Mouse (Mus musculus): ENCODE data around the gene Susd2. TPM values are rescaled to one million over a fixed set of nuclear protein-coding genes. Genes with fewer than 3 reads are reported as not detected.
A peak's percentile ranks its signal among the peaks of the same experiment; 100 is the strongest.

Gene Susd2
- 10 to 100 TPM in 2 of 4 experiments, 1 to 10 TPM in 2; 9.4 to 15.1 (median 11.5) TPM for total RNA-seq (2022)

DNA sequence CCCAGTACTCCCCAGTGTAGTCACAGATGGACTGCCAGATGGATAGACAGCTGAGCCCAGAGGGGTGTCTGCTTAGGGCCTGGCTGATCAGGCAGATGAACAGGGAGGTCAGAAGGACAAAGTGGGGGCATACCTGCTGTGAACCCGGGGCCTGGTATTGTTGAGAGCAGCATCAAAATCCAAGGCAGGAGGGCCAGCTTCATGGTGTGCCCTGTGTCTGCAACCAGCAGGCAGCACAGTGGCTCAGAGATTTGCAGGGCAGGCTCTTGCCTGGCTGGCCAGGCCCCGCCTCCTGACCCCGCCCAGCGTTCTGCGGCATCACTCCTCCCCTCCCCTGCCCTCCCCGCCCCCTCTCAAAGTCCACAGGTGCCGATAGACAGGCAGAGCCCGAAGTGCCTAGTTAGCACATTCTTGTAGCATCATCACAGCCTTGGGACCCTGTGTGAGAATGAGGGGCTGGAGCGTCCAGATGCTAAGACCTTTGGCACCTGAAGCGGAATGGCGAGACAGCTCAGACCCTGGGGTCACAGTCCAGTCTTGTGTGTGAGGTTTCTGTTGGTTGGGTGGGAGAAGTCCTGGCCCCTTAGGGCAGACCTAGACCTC, at the start of gene Susd2:
Gene Susd2, minus strand, starts transcription at position 268 of the 603 bp plus-strand sequence.
- no peak for DNase-seq

- DNase-seq: no peak
Observed at GRCm38 (mm10) chr10:75688598-75688997, 44.8 kb upstream of the Susd2 start.

- no peak for DNase-seq
Observed at GRCm38 (mm10) chr10:75686724-75687123, 42.9 kb upstream of the Susd2 start.

DNA sequence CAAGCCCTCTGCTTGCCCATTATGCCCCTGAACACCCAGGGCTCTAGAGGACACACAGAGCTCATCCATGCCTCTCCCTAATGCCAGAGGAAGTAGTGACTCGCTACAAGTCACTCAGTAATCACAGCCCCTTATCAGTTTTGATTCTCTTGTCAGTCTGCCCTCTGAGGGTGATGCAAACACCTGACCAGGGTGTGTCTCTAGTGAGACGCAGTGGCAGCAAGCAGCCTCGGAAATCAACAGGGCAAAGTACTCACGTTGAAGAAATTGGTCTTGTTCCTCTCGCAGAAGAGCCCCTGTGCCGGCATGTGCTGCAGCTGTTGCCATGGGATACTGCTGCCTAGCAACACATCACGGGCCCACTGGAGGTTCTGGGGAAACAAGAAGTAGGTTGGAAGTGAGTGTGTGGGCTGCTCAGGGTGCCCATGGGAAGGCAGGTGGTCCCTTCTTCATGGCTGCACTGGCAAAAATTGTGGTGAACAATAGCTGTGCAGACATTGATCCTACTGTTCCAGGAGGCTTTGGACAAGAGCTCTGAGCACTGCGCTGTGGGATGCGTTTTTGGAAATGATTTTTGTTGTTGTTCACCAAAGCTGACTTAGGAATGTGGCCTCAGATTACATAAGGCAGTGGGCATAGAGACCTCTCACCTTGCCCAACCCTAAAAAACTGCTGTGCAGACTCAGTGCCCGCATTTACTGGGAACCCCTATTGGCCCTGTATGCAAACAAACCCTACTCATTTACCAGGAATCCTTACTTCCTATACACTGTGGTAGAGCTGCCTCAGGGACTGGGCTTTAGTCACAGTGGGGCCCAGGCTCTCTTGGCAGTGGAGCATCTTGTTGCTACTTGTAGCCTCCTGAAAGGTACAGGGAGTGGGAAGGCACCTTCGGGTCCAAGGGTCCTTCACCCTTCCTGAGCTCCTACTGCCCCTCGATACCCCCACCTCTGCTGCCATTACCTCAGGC, 40.5 kb upstream of the Susd2 start:
- no peak for DNase-seq

- DNase-seq: no peak
Observed at GRCm38 (mm10) chr10:75680574-75681001, 36.8 kb upstream of the Susd2 start.

GRCm38 (mm10) chr10:75679204-75679603, 35.4 kb upstream of the Susd2 start:
- DNase-seq: no peak

DNA sequence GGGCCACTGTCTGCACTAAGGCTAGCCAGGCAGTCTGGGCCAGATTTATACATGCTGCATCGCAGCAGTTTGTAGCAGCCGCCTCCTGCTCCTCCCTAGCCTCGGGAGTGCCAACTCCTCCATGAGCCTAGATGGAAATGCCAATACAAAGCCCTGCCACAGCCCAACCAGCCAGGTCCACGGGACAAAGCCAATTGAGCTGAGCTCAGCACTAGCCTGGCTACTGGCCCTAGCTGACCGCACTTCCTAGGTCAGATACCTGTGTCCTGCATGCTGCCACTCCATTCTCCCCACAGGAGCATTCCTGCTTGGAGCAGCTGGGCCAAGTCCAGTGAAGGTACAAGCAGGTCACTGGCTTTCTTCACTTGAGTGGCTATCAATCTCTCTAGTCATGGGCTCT, 34.2 kb upstream of the Susd2 start:
- DNase-seq: no peak

GRCm38 (mm10) chr10:75677571-75677970, 33.8 kb upstream of the Susd2 start:
- no peak for DNase-seq

- no peak for DNase-seq
Observed at GRCm38 (mm10) chr10:75676819-75677565, 33.2 kb upstream of the Susd2 start.

GRCm38 (mm10) chr10:75676286-75676685, 32.5 kb upstream of the Susd2 start:
- no peak for DNase-seq

- no peak for DNase-seq
Observed at GRCm38 (mm10) chr10:75675594-75675993, 31.8 kb upstream of the Susd2 start.

GRCm38 (mm10) chr10:75669936-75670335, 26.1 kb upstream of the Susd2 start:
- DNase-seq: no peak

- DNase-seq: peak; percentile 48
Observed at GRCm38 (mm10) chr10:75667911-75668270, 24.1 kb upstream of the Susd2 start.

DNA sequence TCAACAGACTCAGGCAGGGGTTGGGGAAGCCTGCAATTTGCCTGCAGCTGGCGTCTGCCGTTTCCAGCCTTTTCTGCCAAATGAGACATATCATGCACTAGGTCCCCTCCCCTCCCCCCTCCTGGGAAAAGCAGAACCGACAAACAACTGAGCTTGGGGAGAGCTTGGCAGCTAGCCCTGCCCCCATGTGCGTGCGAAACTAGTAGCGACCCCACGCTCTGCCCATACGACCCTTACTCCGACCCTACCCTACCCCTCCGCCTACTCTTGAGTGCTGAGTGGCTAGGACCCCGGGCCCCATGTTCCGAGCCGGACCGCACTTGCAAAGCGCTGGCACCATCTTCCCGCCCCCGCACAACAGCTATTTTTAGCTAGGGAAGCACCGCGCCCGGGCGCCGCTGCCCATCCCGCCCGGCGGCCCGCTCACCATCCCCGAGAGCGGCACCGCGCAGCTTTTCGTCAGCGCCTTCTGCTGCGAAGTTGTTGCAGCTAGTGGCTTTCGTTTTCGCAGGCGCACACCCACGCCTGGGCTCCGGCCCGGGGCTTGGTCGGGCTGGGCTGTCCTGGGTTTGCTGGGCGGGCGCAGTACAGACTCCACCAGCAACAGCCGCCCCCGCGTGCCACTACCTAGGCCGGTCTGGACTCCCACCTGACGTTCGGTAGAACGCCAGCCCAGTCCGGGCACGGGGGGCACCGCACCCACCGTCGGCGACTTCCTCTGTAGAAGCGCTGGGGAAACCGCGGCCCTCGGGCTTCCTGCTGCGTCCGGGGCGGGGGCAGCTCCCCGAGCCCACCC, 23.5 kb upstream of the Susd2 start:
- peak; percentile 52 for DNase-seq

GRCm38 (mm10) chr10:75666451-75667030, 22.7 kb upstream of the Susd2 start:
- DNase-seq: no peak

DNA sequence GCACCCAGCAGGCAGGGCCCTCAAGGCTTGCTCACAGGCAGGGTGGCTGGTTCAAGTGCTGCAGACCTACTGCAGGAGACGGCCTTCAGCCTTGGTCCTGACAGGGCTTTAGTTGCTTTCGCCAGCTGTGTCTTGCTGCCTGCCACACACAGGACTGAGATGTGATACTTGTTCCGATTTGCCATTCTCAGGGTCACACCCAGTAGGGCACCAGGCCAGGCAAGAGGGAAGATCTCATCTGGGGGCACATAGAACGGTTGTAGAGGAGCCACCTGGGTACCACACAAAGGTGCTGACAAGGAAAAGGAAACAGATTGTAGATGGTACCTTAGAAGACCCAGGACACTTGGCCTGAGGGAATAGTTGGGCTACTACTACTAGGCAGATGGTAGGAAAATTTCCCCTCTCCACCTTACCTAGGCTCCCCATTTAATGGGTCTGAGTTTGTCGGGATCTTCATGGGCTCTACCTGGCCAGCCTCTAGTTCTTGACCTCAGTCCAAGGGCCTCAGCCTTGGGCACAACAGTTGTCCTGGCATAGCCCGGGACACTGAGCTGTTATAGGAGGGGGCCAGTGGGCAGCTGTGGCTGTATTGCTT, 21.0 kb upstream of the Susd2 start:
- no peak for DNase-seq

- no peak for DNase-seq
Observed at GRCm38 (mm10) chr10:75662575-75662974, 18.8 kb upstream of the Susd2 start.

DNA sequence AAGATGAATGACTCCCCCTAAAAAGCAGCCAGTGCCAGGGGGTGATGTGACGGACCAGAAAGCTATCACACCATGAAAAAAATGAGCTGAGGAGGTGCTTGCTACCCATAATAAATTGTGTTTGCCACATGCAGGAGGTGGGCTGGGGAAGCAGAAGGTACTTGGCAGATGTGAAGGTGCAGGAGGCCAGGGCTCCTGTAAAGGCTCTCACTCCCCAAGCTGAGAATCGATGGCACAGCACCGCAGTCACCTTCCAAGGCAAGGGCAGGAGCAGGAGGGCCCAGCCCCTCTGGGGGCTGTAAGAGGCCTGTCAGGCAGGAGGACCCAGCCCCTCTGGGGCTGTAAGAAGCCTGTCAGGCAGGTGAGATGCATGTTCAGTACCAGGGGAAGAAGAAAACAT, 18.1 kb upstream of the Susd2 start:
- DNase-seq: no peak

- no peak for DNase-seq
Observed at GRCm38 (mm10) chr10:75661381-75661780, 17.6 kb upstream of the Susd2 start.

- DNase-seq: no peak
Observed at GRCm38 (mm10) chr10:75657772-75658171, 14.0 kb upstream of the Susd2 start.

GRCm38 (mm10) chr10:75657165-75657564, 13.4 kb upstream of the Susd2 start:
- no peak for DNase-seq

All from adrenal gland, adult 8-10 months (tissue).